Mouse (Mus musculus) E14TG2a.4 (cell line): ENCODE measurements around the gene E130309D02Rik.

Experiments used
- H3K27me3 ChIP-seq: 2 replicates; pipeline ENCODE4 v1.6.1; 2014; ENCODE audit warnings: low read length, control low read depth; ENCODE audit not compliant: insufficient read depth
- H3K36me3 ChIP-seq: 2 replicates; pipeline ENCODE4 v1.6.1; 2014; ENCODE audit warnings: low read length, control low read depth; ENCODE audit not compliant: insufficient read depth
- H3K4me1 ChIP-seq: replicated peaks from 2 replicates; pipeline ENCODE4 v1.6.1; 2014; ENCODE audit warnings: low read depth, low read length, control low read depth
- H3K4me3 ChIP-seq: replicated peaks from 2 replicates; pipeline ENCODE4 v1.5.1; 2014; ENCODE audit warnings: mild to moderate bottlenecking, low read length
- H3K9me3 ChIP-seq: 2 replicates; pipeline ENCODE4 v1.6.1; 2014; ENCODE audit warnings: low read length, control low read depth
- CTCF ChIP-seq: conservative IDR thresholded peaks from 2 replicates; pipeline ENCODE4 v1.5.1; 2014; ENCODE audit warnings: low read length
- NANOG ChIP-seq: IDR thresholded peaks from 2 replicates; pipeline ENCODE4 v1.6.1; 2014; ENCODE audit warnings: borderline replicate concordance, low read length, mixed read lengths
- POU5F1 ChIP-seq: IDR thresholded peaks from 2 replicates; pipeline ENCODE4 v1.6.1; 2014; ENCODE audit warnings: low read length, borderline replicate concordance

E130309D02Rik gene

GRCm38 (mm10) chr5:143269363-143270150 is 45.6 kb downstream of the E130309D02Rik start, which contains the start of gene Zfp316:
Gene Zfp316, minus strand, starts transcription at chr5:143270022.
- Histone ChIP-seq H3K9me3 (no peaks in the 10 kb centered on the region), H3K27me3 (peaks cover 46% of the 10 kb centered on the region), H3K4me1 (peaks cover 23% of the 10 kb centered on the region), H3K4me3 (peak within 1 kb of the TSS; percentile 82), H3K36me3 (no peaks in the 10 kb centered on the region)
- TF ChIP-seq CTCF: no peak
- no peak for TF ChIP-seq NANOG
- no peak for TF ChIP-seq POU5F1

GRCm38 (mm10) chr5:143268985-143269362 is 46.2 kb downstream of the E130309D02Rik start:
- Histone ChIP-seq H3K27me3 (peaks cover 51% of the 10 kb centered on the region), H3K36me3 (no peaks in the 10 kb centered on the region), H3K4me1 (peaks cover 25% of the 10 kb centered on the region), H3K9me3 (no peaks in the 10 kb centered on the region), H3K4me3 (peak overlapping the region; percentile 82)
- TF ChIP-seq CTCF: no peak
- no peak for TF ChIP-seq NANOG
- TF ChIP-seq POU5F1: no peak

- TF ChIP-seq CTCF (no peak), POU5F1 (no peak), NANOG (no peak)
- Histone ChIP-seq H3K9me3 (no peaks in the 10 kb centered on the region), H3K4me3 (no peak overlapping the region), H3K27me3 (peaks cover 73% of the 10 kb centered on the region), H3K36me3 (no peaks in the 10 kb centered on the region), H3K4me1 (peaks cover 25% of the 10 kb centered on the region)
These were observed 48.4 kb downstream of the E130309D02Rik start for GRCm38 (mm10) chr5:143266794-143267193.

- H3K4me3 ChIP-seq: no peak overlapping the region
- TF ChIP-seq NANOG (no peak), CTCF (no peak), POU5F1 (no peak)
- H3K27me3 ChIP-seq: peaks cover 71% of the 10 kb centered on the region
- H3K4me1 ChIP-seq: peaks cover 24% of the 10 kb centered on the region
- no peaks in the 10 kb centered on the region for H3K36me3 ChIP-seq
- H3K9me3 ChIP-seq: no peaks in the 10 kb centered on the region
These were observed 49.8 kb downstream of the E130309D02Rik start for GRCm38 (mm10) chr5:143265409-143265808.

- TF ChIP-seq CTCF (no peak), NANOG (no peak), POU5F1 (no peak)
- H3K27me3 ChIP-seq: peaks cover 71% of the 10 kb centered on the region
- H3K9me3 ChIP-seq: no peaks in the 10 kb centered on the region
- H3K36me3 ChIP-seq: no peaks in the 10 kb centered on the region
- H3K4me3 ChIP-seq: no peak overlapping the region
- H3K4me1 ChIP-seq: peaks cover 19% of the 10 kb centered on the region
These were observed 50.5 kb downstream of the E130309D02Rik start for GRCm38 (mm10) chr5:143264689-143265088.

GRCm38 (mm10) chr5:143261636-143262035 is 53.5 kb downstream of the E130309D02Rik start:
- H3K4me3 ChIP-seq: no peak overlapping the region
- peaks cover 7% of the 10 kb centered on the region for H3K4me1 ChIP-seq
- no peak for TF ChIP-seq POU5F1
- TF ChIP-seq NANOG: no peak
- no peak for TF ChIP-seq CTCF
- no peaks in the 10 kb centered on the region for H3K36me3 ChIP-seq
- peaks cover 75% of the 10 kb centered on the region for H3K27me3 ChIP-seq
- H3K9me3 ChIP-seq: no peaks in the 10 kb centered on the region

- H3K9me3 ChIP-seq: no peaks in the 10 kb centered on the region
- H3K36me3 ChIP-seq: no peaks in the 10 kb centered on the region
- no peak for TF ChIP-seq NANOG
- TF ChIP-seq POU5F1: no peak
- no peak for TF ChIP-seq CTCF
- H3K4me3 ChIP-seq: no peak overlapping the region
- peaks cover 98% of the 10 kb centered on the region for H3K27me3 ChIP-seq
- H3K4me1 ChIP-seq: peaks cover 24% of the 10 kb centered on the region
These were observed 59.4 kb downstream of the E130309D02Rik start for GRCm38 (mm10) chr5:143255802-143256201.

- no peaks in the 10 kb centered on the region for H3K9me3 ChIP-seq
- no peak for TF ChIP-seq POU5F1
- no peak for TF ChIP-seq NANOG
- no peak for TF ChIP-seq CTCF
These were observed 60.0 kb downstream of the E130309D02Rik start for GRCm38 (mm10) chr5:143255131-143255519.

More at GRCm38 (mm10) chr5:143255131-143255519, 60.0 kb downstream of the E130309D02Rik start:
- Histone ChIP-seq H3K27me3 (peaks cover 96% of the 10 kb centered on the region), H3K36me3 (no peaks in the 10 kb centered on the region), H3K4me3 (peak overlapping the region; percentile 76), H3K4me1 (peaks cover 24% of the 10 kb centered on the region)
